Mouse (Mus musculus) brain, adult 2 months (tissue): ENCODE results near the gene Dhrs1.

Source experiments
- DNase-seq: peaks from one replicate; pipeline ENCODE4 v3.0.0; 2011; ENCODE audit warnings: low read depth, low spot score

Dhrs1 gene

GRCm38 (mm10) chr14:55745180-55745860 is at the start of gene Dhrs1, which contains the start of gene Nop9:
Gene Dhrs1, minus strand, starts transcription at chr14:55745690.
Gene Nop9, plus strand, starts transcription at chr14:55745693.
- peak; percentile 92 for DNase-seq

GRCm38 (mm10) chr14:55793946-55794345 is 48.5 kb upstream of the Dhrs1 start:
- no peak for DNase-seq

GRCm38 (mm10) chr14:55793461-55793860 is 48.0 kb upstream of the Dhrs1 start:
- no peak for DNase-seq

DNA sequence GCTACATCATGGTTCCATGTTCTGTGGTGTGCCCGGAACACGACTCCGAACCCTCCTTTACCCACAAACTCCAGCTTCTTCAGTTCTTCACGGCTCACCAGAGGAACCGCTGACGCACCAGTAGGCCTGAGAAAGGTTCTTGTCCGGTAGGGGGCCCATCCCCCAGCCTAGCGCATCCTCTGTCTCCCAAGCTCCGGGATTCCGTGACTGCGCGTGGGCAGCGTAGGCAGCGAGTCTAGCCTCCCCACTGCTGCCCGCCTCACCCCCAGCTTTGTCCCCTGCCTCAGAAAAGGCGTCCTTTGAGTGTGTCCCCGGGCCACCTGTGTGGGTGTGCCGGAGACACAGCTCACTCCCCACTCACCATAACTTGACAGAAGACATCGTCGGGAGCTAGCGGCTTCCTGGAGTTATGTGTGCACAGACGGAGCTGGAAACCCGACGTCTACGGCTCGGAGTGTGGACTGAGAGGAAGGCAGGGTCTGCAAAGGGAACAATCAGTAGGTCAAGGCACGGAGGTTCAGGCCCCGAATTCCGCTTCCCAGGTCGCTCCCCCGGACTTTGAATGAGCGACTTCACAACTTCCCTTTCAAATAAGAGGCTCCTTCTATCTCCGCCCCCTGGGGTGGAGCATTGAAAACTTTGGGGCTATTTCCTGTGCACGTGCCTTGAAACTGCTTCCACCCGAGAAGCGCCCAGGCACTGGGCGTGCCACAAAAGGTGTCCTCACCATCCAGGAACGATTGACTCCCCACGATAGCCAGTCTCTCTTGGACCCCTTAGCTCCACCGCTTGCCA is 43.0 kb upstream of the Dhrs1 start, which contains the start of gene Ripk3:
TSS of gene Ripk3 (minus strand) at position 610 of the 795 bp plus-strand sequence.
- no peak for DNase-seq

GRCm38 (mm10) chr14:55787731-55788130 is 42.2 kb upstream of the Dhrs1 start:
- no peak for DNase-seq

GRCm38 (mm10) chr14:55785195-55785594 is 39.7 kb upstream of the Dhrs1 start:
- DNase-seq = no peak

GRCm38 (mm10) chr14:55783958-55784235 is 38.4 kb upstream of the Dhrs1 start, which contains the start of gene Adcy4:
Gene Adcy4, minus strand, starts transcription at chr14:55784095.
- no peak for DNase-seq

DNA sequence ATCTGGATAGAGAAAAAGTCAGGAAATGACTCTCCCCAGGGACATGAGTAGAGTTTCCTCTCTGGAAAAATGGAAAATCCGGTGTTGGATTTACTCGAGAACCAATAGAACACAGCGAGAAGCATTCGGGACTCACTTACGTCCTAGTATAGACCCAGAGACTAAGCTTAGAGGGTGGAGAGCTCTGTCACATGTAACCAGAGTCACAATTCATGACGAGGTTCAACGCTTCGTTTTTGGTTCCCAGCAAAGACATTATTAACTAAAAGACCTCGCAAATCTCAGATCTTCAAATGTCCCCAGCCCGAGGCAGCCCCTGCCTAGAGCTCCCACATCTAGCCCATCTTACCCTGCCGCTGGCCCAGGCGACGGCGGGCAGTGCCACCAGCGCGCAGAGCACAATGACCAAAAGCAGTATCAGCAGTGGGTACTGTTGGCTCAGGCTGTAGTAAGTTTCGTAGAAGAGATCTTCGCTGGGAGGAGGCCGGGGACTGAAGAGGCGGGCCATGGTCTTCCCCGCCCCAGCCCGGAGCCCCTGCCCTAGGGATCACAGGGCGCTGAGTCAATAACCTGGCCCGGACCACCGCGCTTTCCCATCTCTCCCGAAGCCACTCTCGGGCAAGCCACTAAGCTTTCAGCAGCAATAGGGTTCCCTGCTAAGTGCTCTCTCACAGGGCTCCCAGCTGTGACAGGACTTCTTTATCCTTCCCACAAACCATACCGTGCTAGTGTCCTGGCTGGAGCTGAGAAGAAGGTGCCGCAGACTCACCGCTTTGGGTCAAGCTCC is 37.9 kb upstream of the Dhrs1 start:
- no peak for DNase-seq

- DNase-seq = no peak
Observed at GRCm38 (mm10) chr14:55782361-55782960, 37.0 kb upstream of the Dhrs1 start.

DNA sequence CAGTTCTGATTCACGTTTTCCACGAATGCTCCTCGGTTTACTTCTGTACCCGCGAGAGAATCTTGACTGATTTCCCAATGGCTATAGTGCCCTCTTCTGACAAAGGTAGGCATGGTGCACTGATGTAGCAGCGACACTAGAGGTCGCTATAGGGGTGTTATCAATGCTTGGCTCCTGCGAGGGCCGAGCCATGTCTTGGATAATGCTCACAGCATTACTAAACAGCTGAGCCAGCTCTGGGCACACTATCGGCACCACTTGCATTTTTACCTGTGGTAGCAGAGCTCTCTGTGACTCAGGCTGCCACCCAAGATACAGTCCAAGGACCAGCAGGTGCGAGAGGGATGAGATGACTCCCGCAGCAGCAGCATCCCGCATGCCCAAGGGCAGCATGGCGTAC is 35.8 kb upstream of the Dhrs1 start:
- DNase-seq = peak; percentile 88

DNA sequence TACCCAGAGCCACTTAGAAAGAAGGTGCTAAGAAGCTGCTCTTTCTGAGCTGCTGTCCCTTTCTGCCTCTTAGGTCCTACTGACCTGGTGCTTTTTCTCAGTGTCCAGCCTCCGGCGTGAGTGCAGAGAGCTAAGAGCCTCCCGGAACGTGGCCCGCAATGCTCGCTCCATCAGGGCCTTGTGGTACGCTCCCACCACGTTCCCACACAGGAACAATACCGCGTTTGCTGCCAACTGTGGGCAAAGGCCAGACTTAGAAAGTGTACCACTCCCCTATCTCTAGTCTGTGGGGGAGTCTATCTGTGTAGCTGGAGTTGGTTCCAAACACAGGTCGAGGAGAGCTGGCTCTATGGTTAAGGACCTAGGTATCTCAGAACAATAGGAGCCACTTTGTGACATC is 35.2 kb upstream of the Dhrs1 start:
- DNase-seq = no peak

DNA sequence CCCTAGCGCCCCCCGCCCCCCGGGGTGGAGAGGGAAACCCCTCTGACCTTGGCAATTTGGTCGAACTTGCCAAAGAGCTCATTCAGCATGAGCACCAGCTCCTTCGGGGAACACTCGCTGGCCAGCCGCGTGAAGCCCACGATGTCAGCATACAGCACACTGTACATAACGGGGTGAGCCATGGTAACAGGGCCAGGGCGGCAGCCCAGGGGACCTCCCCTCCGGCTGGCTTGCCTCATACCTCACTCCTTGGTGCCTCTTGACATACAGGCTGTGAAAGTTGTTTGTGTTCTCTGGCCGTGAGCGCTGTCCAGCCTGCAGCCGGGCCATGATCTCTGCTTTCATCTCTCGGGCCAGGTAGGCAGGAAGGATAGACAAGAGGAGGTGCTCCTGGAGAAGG is 34.2 kb upstream of the Dhrs1 start:
- no peak for DNase-seq

GRCm38 (mm10) chr14:55778686-55779085 is 33.2 kb upstream of the Dhrs1 start:
- no peak for DNase-seq

GRCm38 (mm10) chr14:55777806-55778205 is 32.3 kb upstream of the Dhrs1 start:
- DNase-seq = no peak

DNA sequence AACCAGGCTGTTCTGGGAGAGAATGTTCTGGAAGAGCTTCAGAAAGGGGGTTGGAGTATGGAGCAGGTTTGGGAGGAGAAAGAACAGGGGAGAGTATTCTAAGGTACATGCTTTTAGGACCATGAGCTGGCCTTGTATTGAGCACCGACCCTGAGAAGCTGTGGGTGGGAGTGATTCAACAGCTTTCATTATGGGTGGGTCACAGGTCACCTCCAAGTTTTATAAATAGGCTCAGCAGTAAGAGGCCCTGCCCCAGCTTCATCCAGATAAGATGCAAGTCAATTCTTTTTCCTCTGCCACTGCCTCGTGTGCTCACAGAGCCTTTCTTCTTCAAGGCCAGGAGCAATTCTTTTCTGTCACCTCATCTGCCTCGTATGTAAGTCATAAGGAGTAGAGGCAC is 31.7 kb upstream of the Dhrs1 start:
- no peak for DNase-seq

DNA sequence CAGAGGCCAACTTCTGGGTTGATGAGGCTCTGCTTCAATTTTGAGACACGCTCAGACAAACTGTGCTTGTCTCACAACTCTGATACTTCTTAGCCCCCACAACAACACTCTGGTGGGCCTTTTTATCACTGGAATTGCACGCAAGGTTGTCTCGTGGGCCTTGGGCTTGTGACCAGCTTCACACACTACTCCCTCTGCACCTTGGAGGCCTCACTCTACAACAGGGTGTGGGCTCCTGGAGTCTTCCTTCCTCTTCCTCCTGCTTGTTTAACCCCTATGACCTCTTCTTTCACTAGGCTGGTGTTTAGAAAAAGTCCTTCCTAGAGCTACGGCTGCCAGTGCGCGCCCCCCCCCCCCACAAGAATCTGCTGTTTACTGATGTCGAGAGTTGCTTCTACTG is 31.2 kb upstream of the Dhrs1 start:
- DNase-seq = no peak

GRCm38 (mm10) chr14:55769087-55769703 is 23.7 kb upstream of the Dhrs1 start:
- no peak for DNase-seq

DNA sequence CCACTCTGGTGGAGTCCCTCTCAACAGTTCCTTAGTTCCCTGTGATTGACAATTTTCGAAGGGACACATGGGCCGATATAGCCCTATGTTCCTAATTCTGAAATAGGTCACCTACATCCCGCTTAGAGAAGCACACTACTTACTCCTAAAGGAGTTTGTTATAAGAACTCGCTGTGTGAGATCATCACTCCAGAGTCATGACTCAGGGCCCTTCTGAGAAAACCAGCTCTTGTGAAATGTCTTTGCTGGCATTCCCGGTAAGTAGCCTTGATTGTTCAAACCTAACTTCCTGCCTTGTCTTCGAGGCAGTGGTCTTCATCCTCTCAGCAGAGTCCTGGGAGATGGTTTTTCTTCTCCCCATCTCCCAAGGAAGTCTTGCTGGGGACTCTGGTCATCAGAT is 23.1 kb upstream of the Dhrs1 start:
- DNase-seq = no peak

- peak; percentile 83 for DNase-seq
Observed at GRCm38 (mm10) chr14:55767519-55768414, 22.3 kb upstream of the Dhrs1 start.

DNA sequence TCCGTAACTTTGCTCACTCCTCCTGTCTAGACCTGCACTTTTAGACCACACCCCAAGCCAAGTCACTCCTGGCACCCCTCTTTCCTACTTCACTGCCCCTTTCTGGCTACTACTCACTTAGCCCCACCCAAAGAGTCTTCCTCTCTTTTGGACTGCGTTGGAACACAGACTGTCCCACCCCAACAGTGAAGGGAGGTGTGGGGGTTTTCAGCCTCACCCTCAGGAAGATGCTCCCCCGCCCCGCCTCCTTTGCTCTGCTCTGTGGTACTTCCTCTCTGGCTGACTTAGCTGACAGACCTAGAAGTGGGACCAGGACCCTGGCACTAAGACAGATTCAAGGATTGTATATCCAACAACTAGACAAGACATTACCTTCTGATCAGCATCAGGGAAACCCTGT is 20.2 kb upstream of the Dhrs1 start, which contains the start of gene Ltb4r1:
TSS of gene Ltb4r1 (plus strand) at position 267 of the 400 bp plus-strand sequence.
- DNase-seq = no peak
